Mouse (Mus musculus) limb, embryonic 12.5 days (tissue): ENCODE data around the gene E2f4. TPM values are rescaled to one million over a fixed set of nuclear protein-coding genes. Genes with fewer than 3 reads are reported as not detected.

ENCODE experiments used
- ATAC-seq: fragments of 200-750 bp; cut with Nextera tagmentation; 2 replicates; pipeline ENCODE4 v1.8.0; 2017; ENCODE audit warnings: low read depth, moderate TSS enrichment; ENCODE audit not compliant: insufficient number of reproducible peaks, insufficient read depth, low FRiP score, low TSS enrichment
- H3K27ac ChIP-seq: fragments of 300-500 bp; sonication (generic); 2 replicates; pipeline ENCODE4 v1.5.1; 2016; ENCODE audit warnings: mild to moderate bottlenecking, moderate library complexity
- H3K27me3 ChIP-seq: fragments of 300-500 bp; sonication (generic); 2 replicates; pipeline ENCODE4 v1.6.1; 2016; ENCODE audit warnings: mild to moderate bottlenecking, moderate library complexity
- H3K36me3 ChIP-seq: fragments of 300-500 bp; sonication (generic); 2 replicates; pipeline ENCODE4 v1.6.1; 2016; ENCODE audit warnings: mild to moderate bottlenecking, moderate library complexity
- H3K4me1 ChIP-seq: fragments of 300-500 bp; sonication (generic); replicated peaks from 2 replicates; pipeline ENCODE4 v1.6.1; 2016
- H3K4me2 ChIP-seq: fragments of 300-500 bp; sonication (generic); 2 replicates; pipeline ENCODE4 v1.6.1; 2016; ENCODE audit warnings: mild to moderate bottlenecking, moderate library complexity
- H3K4me3 ChIP-seq: fragments of 300-500 bp; sonication (generic); replicated peaks from 2 replicates; pipeline ENCODE4 v1.5.1; 2016; ENCODE audit warnings: mild to moderate bottlenecking
- H3K9ac ChIP-seq: fragments of 300-500 bp; sonication (generic); replicated peaks from 2 replicates; pipeline ENCODE4 v1.6.1; 2016; ENCODE audit warnings: mild to moderate bottlenecking, moderate library complexity
- H3K9me3 ChIP-seq: fragments of 300-500 bp; sonication (generic); 2 replicates; pipeline ENCODE4 v1.6.1; 2016; ENCODE audit warnings: mild to moderate bottlenecking, moderate library complexity
- WGBS: fragments of 180-500 bp; shearing (Covaris S2); methylation state at CpG from one replicate; pipeline ENCODE4 v1.1.7; 2016; 5-methylcytosine and 5-hydroxymethylcytosine counted together
- polyA plus RNA-seq: library from polyadenylated mRNA; unstranded; fragments of >200 nt; fragmentation: Nextera tagmentation; extraction: Ambion mirVana; gene quantifications from 2 replicates; pipeline ENCODE4 v1.2.1, GENCODE M21; 2016

Gene E2f4
- polyA plus RNA-seq, 1 experiment from 2014 or later, result 75.6 TPM

GRCm38 (mm10) chr8:105295895-105296573 is 1.4 kb upstream of the E2f4 start, which contains the start of gene Exoc3l:
Exoc3l (minus strand) TSS chr8:105296101.
- Histone ChIP-seq H3K4me1 (peaks cover 18% of the 10 kb centered on the region), H3K36me3 (peaks cover 26% of the 10 kb centered on the region), H3K4me3 (0 out of 2 replicates have a peak within 1 kb of the TSS, but pooled peaks have one; percentile 7), H3K27me3 (peaks cover 14% of the 10 kb centered on the region), H3K27ac (no peak within 1 kb of the TSS), H3K9ac (0 out of 2 replicates have a peak within 1 kb of the TSS, but pooled peaks have one; percentile 27), H3K9me3 (no peaks in the 10 kb centered on the region), H3K4me2 (peak within 1 kb of the TSS; percentile 97)
- ATAC-seq, result no peak
- WGBS, result 55% methylated on average over 11 of the region's 11 CpGs

GRCm38 (mm10) chr8:105298351-105299252 is 1.1 kb downstream of the E2f4 start:
- H3K36me3 ChIP-seq, result peaks cover 51% of the 10 kb centered on the region
- WGBS, result 57% methylated on average over 18 of the region's 18 CpGs
- peak overlapping the region; percentile 86 for H3K9ac ChIP-seq
- H3K4me1 ChIP-seq, result peaks cover 18% of the 10 kb centered on the region
- ATAC-seq, result no peak
- peak overlapping the region; percentile 98 for H3K4me3 ChIP-seq
- H3K27me3 ChIP-seq, result peaks cover 7% of the 10 kb centered on the region; the same call in 1 of the 2 replicates
- H3K9me3 ChIP-seq, result no peaks in the 10 kb centered on the region
- H3K4me2 ChIP-seq, result peak overlapping the region; percentile 97
- no peak overlapping the region for H3K27ac ChIP-seq

GRCm38 (mm10) chr8:105299962-105300361 is 2.5 kb downstream of the E2f4 start:
- Histone ChIP-seq H3K4me2 (no peak overlapping the region), H3K4me3 (no peak overlapping the region), H3K27ac (no peak overlapping the region), H3K9ac (no peak overlapping the region), H3K27me3 (peaks cover 5% of the 10 kb centered on the region; the same call in 1 of the 2 replicates), H3K9me3 (no peaks in the 10 kb centered on the region), H3K36me3 (peaks cover 65% of the 10 kb centered on the region), H3K4me1 (peaks cover 24% of the 10 kb centered on the region)
- WGBS, result 90% methylated on average over 8 of the region's 8 CpGs
- no peak for ATAC-seq

DNA sequence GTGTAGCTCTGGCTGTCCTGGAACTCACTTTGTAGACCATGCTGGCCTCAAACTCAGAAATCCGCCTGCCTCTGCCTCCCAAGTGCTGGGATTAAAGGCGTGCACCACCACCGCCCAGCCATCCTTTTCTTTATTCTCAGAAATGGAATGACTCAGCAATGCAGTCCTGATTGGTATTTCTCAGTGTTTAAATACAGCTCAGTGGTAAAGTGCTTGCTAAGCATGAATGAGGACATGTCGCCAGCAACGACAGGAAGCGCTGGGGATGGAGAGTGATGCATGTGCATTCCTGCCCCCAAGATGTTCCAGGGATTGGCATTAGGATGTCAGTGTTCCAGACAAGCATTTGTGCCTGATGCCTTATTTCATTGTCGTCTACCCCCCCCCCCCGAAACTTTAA is 5.9 kb downstream of the E2f4 start:
- 88% methylated on average over 8 of the region's 8 CpGs for WGBS
- Histone ChIP-seq H3K4me1 (peaks cover 29% of the 10 kb centered on the region), H3K4me2 (no peak overlapping the region), H3K9ac (no peak overlapping the region), H3K36me3 (peaks cover 83% of the 10 kb centered on the region), H3K27me3 (no peaks in the 10 kb centered on the region), H3K27ac (no peak overlapping the region), H3K9me3 (no peaks in the 10 kb centered on the region), H3K4me3 (no peak overlapping the region)
- no peak for ATAC-seq

DNA sequence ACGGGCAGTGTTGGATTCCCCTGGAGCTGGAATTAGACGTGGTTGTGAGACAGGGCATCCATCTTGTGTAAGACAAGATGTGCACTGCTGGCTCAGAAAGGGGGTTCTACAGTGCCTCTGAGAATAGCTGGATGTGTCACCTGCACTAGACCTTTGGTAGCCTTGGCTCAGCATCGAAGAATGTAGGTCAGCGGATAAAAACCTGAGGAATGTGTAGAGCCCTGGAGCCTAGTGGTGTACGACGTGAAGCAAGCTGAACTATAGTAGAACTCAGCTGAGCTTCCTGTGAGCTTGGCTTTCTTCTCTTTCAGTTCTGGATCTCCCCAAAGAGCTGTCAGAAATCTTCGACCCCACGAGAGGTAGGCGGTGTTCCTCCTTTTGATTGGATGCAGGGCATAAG is 6.4 kb downstream of the E2f4 start:
- Histone ChIP-seq H3K4me2 (no peak overlapping the region), H3K4me1 (peaks cover 25% of the 10 kb centered on the region), H3K4me3 (no peak overlapping the region), H3K36me3 (peaks cover 83% of the 10 kb centered on the region), H3K9me3 (no peaks in the 10 kb centered on the region), H3K9ac (no peak overlapping the region), H3K27me3 (no peaks in the 10 kb centered on the region), H3K27ac (no peak overlapping the region)
- 87% methylated on average over 9 of the region's 9 CpGs for WGBS
- ATAC-seq, result no peak

GRCm38 (mm10) chr8:105304325-105305210 is 7.1 kb downstream of the E2f4 start:
- H3K4me2 ChIP-seq, result no peak overlapping the region
- H3K27ac ChIP-seq, result peak overlapping the region; percentile 56
- peaks cover 21% of the 10 kb centered on the region for H3K4me1 ChIP-seq
- H3K9me3 ChIP-seq, result no peaks in the 10 kb centered on the region
- H3K4me3 ChIP-seq, result no peak overlapping the region
- peaks cover 84% of the 10 kb centered on the region for H3K36me3 ChIP-seq
- no peak overlapping the region for H3K9ac ChIP-seq
- 69% methylated on average over 9 of the region's 9 CpGs for WGBS
- no peak for ATAC-seq
- no peaks in the 10 kb centered on the region for H3K27me3 ChIP-seq

DNA sequence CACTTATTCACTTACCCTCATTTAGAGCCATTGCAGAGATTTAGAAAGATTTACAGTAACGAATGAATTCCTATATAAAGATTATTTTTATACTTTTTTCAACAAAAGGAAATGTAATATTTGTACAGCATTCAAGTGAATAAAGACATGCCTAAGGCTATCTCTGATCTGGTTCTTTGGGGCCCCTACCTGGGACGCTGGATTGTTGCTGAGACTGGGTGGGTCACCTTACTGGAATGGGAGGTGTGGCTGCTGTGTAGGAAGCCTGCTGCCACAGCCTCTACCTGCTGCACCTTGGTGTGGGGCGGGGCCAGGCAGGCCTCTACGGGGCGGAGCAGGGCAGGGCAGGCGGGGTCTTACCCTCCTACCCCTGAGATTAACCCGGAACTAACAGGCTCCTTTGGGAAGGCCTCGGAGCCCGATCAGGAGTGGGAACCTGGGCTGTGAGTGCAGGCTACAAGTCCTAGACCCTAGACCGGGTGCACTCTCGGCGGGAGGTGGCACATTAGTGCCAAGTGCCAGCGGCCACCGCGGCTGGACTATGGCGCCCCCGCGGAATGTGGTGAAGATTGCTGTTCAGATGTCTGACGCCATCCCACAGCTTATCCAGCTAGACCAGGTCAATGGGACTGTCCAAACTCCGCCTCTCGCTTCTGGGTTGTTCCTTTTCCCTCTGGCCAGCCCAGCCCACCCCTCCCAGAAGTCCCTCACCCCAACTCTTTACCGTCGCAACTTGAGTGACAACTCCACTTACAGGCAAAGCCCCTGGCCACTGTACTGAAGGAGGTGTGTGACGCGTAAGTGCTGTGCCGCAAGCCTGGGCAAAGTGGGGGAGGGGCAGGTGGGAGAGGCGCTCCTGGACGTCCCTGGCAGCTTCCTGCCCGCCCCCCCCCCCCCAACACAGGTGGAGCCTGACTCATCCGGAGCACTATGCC is 8.0 kb downstream of the E2f4 start, which contains the start of gene Elmo3:
Gene Elmo3, plus strand, starts transcription at position 391 of the 935 bp plus-strand sequence.
- WGBS, result 9% methylated on average over 30 of the region's 30 CpGs

DNA sequence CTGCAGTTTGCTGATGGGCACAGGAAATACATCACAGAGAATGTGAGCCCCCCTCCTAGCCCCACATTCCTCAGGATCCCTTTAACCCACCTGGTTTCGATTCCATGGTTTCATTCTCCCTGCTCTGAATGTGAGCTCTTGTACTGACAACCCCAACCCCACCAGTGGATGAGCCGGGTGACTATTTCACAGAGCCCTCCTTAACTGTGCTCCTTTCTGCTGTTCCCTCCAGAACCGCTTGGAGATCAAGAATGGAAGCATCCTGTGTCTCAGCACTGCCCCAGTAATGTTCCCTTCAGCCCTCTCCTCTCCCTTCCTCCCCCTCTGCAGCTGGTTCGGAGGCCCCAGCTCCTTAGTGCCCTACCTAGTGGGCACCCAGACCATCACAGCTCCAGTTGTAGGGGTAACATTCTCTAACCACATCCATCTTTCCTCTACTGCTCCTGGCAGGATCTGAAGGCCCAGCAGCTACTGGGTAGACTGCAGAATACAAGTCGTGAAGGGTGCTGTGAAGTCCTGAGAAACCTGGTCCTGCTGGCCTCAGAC is 8.8 kb downstream of the E2f4 start:
- Histone ChIP-seq H3K4me1 (peaks cover 21% of the 10 kb centered on the region), H3K27ac (peak overlapping the region; percentile 62), H3K9ac (peak overlapping the region; percentile 54), H3K4me3 (peak overlapping the region; percentile 38), H3K36me3 (peaks cover 82% of the 10 kb centered on the region), H3K27me3 (no peaks in the 10 kb centered on the region), H3K4me2 (peak overlapping the region; percentile 74), H3K9me3 (no peaks in the 10 kb centered on the region)
- peak; percentile 20; the same call in 1 of the 2 replicates for ATAC-seq
- 37% methylated on average over 5 of the region's 5 CpGs for WGBS

More for the DNA sequence above, 8.0 kb downstream of the E2f4 start, which contains the start of gene Elmo3:
- peak within 1 kb of the TSS; percentile 38 for H3K4me3 ChIP-seq
- peak within 1 kb of the TSS; percentile 74 for H3K4me2 ChIP-seq
- peak within 1 kb of the TSS; percentile 54 for H3K9ac ChIP-seq
- H3K9me3 ChIP-seq, result no peaks in the 10 kb centered on the region
- ATAC-seq, result peak; percentile 73
- H3K27ac ChIP-seq, result peak within 1 kb of the TSS; percentile 62
- peaks cover 84% of the 10 kb centered on the region for H3K36me3 ChIP-seq
- H3K27me3 ChIP-seq, result no peaks in the 10 kb centered on the region
- H3K4me1 ChIP-seq, result peaks cover 21% of the 10 kb centered on the region

- no peak overlapping the region for H3K9ac ChIP-seq
- no peak overlapping the region for H3K27ac ChIP-seq
- H3K4me2 ChIP-seq, result no peak overlapping the region
- H3K9me3 ChIP-seq, result no peaks in the 10 kb centered on the region
- H3K4me3 ChIP-seq, result no peak overlapping the region
- ATAC-seq, result no peak
- no peaks in the 10 kb centered on the region for H3K27me3 ChIP-seq
- H3K36me3 ChIP-seq, result peaks cover 82% of the 10 kb centered on the region
- 96% methylated on average over 13 of the region's 13 CpGs for WGBS
- peaks cover 21% of the 10 kb centered on the region for H3K4me1 ChIP-seq
These were observed 10.2 kb downstream of the E2f4 start for GRCm38 (mm10) chr8:105307670-105308069.
